In the genomic region with DNA sequence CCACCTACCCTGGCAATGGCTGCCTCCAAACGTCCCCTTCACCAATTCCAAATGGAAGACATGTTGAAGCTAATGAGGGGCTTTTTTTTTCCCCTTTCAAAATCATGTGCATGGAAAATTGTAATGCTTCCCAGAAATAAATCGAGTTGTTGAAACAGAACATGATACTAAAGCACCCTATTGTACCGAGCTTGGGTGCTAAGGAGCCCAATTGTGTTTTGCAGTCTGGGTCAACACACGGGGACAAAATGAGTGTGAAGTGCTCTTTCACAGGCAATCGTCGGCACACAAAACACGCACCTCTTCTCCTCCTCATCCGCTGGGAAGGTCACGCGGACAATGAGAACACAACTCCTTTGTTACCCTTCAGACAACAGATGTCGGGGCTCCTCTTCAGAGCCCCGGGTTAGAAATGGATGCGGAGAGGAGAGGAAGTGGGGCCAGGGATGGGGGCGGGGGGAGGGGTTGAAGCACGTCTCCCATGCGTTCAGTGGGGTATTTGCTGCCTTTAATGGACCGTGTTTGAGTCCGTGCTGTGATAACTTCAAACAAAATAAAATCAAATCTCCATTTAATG, we compare ENCODE assay signal across 14 mouse cellular contexts. TPM values are rescaled to one million over a fixed set of nuclear protein-coding genes. Genes with fewer than 3 reads are reported as not detected.
DNase-seq lines count a peak whose midpoint lies in the region; ATAC-seq and TF ChIP-seq lines count a peak whose summit lies in the region.
"Had no signal": no experiment of that assay in that cellular context is flagged by ENCODE, and none has a peak within 500 bp of the region (broad histone marks: within the 10 kb centered on the region; RNA-seq: fewer than 3 reads in every experiment).

No protein-coding gene starts in this region.

- no peak overlapping the region for H3K9ac ChIP-seq in ES-Bruce4 (ENCODE audit: low read depth, poor library complexity, severe bottlenecking)
- H3K9ac ChIP-seq in embryonic facial prominence, embryonic 13.5 days: no peak overlapping the region
- no peak overlapping the region for H3K9ac ChIP-seq in hindbrain, embryonic 12.5 days
- H3K9ac ChIP-seq in midbrain, embryonic 15.5 days: no peak overlapping the region
- H3K9ac ChIP-seq: limb, embryonic 12.5 days had no signal

- ATAC-seq in embryonic facial prominence, embryonic 13.5 days (ENCODE audit: insufficient number of reproducible peaks, insufficient read depth, low FRiP score, low TSS enrichment, low read depth): no peak
- peak; percentile 78 for ATAC-seq in hindbrain, embryonic 12.5 days (ENCODE audit: low FRiP score)
- ATAC-seq in midbrain, embryonic 15.5 days (replicated peaks): peak; percentile 48

- no peak for TF ChIP-seq POLR2A in ES-Bruce4 (IDR thresholded peaks at IDR 0.05; ENCODE audit: insufficient read depth, low read length)
- TF ChIP-seq POLR2A in kidney, adult 2 months (IDR thresholded peaks at IDR 0.05; ENCODE audit: low read depth, low read length): no peak

- no peak overlapping the region for H3K27ac ChIP-seq in ES-Bruce4 (ENCODE audit: insufficient read depth, low read length)
- no peak overlapping the region for H3K27ac ChIP-seq in embryonic facial prominence, embryonic 13.5 days
- H3K27ac ChIP-seq in hindbrain, embryonic 12.5 days: no peak overlapping the region
- no peak overlapping the region for H3K27ac ChIP-seq in midbrain, embryonic 15.5 days
- no peak overlapping the region for H3K27ac ChIP-seq in kidney, adult 2 months (ENCODE audit: insufficient read depth, low read depth, low read length)
- H3K27ac ChIP-seq: limb, embryonic 12.5 days had no signal

- no peak overlapping the region for H3K4me3 ChIP-seq in ES-Bruce4 (ENCODE audit: low read depth, low read length)
- no peak overlapping the region for H3K4me3 ChIP-seq in embryonic facial prominence, embryonic 13.5 days
- H3K4me3 ChIP-seq in hindbrain, embryonic 12.5 days: no peak overlapping the region
- no peak overlapping the region for H3K4me3 ChIP-seq in midbrain, embryonic 15.5 days
- no peak overlapping the region for H3K4me3 ChIP-seq in kidney, adult 2 months (ENCODE audit: insufficient read depth, low read depth, low read length)
- H3K4me3 ChIP-seq: limb, embryonic 12.5 days had no signal

- peaks cover 2% of the 10 kb centered on the region for H3K4me1 ChIP-seq in ES-Bruce4 (ENCODE audit: control insufficient read depth, insufficient read depth, low read length)
- no peaks in the 10 kb centered on the region for H3K4me1 ChIP-seq in embryonic facial prominence, embryonic 13.5 days
- 0 out of 2 replicates have a peak, but pooled peaks cover 4% of the 10 kb centered on the region for H3K4me1 ChIP-seq in hindbrain, embryonic 12.5 days
- H3K4me1 ChIP-seq in midbrain, embryonic 15.5 days: 0 out of 2 replicates have a peak, but pooled peaks cover 7% of the 10 kb centered on the region
- no peaks in the 10 kb centered on the region for H3K4me1 ChIP-seq in kidney, adult 2 months (ENCODE audit: control insufficient read depth, insufficient read depth, low read length)
- H3K4me1 ChIP-seq: limb, embryonic 12.5 days had no signal

- H3K4me2 ChIP-seq in embryonic facial prominence, embryonic 13.5 days: peak overlapping the region; percentile 46
- peak overlapping the region; percentile 42 for H3K4me2 ChIP-seq in hindbrain, embryonic 12.5 days (replicated peaks)
- H3K4me2 ChIP-seq in midbrain, embryonic 15.5 days: peak overlapping the region; percentile 43
- H3K4me2 ChIP-seq: limb, embryonic 12.5 days had no signal

- WGBS in embryonic facial prominence, embryonic 13.5 days: 40% methylated on average over 18 of the region's 18 CpGs
- WGBS in hindbrain, embryonic 12.5 days: 22% methylated on average over 18 of the region's 18 CpGs
- 20% methylated on average over 18 of the region's 18 CpGs for WGBS in midbrain, embryonic 15.5 days
- WGBS in kidney, adult 2 months: 51% methylated on average over 18 of the region's 18 CpGs

- no peak for TF ChIP-seq CTCF in ES-Bruce4 (IDR thresholded peaks at IDR 0.05; ENCODE audit: low read depth, low read length)
- no peak for TF ChIP-seq CTCF in kidney, adult 2 months (conservative IDR thresholded peaks at IDR 0.05; ENCODE audit: insufficient read depth, insufficient read length, low read depth, low read length)

- TF ChIP-seq EP300 in ES-Bruce4 (IDR thresholded peaks at IDR 0.05; ENCODE audit: insufficient read depth, low read depth, low read length): 0 out of 2 replicates have a peak, but pooled peaks have one; percentile 58

- no peaks in the 10 kb centered on the region for H3K36me3 ChIP-seq in ES-Bruce4 (ENCODE audit: control insufficient read depth, insufficient read depth, low read length, poor library complexity, severe bottlenecking)
- H3K36me3 ChIP-seq in embryonic facial prominence, embryonic 13.5 days: no peaks in the 10 kb centered on the region
- H3K36me3 ChIP-seq in hindbrain, embryonic 12.5 days: no peaks in the 10 kb centered on the region
- H3K36me3 ChIP-seq in midbrain, embryonic 15.5 days (replicated peaks): no peaks in the 10 kb centered on the region
- H3K36me3 ChIP-seq in kidney, adult 2 months (ENCODE audit: control insufficient read depth, insufficient read depth, low read length): no peaks in the 10 kb centered on the region
- H3K36me3 ChIP-seq: limb, embryonic 12.5 days had no signal

- DNase-seq in kidney, adult 9 months: no peak
- DNase-seq in kidney, adult 2 months: no peak
- no peak for DNase-seq in T-cell, adult 2 months (ENCODE audit: low spot score)
- no peak for DNase-seq in ovary, postnatal 14 days (ENCODE audit: low spot score)
- DNase-seq: cerebellum, postnatal 25 days; kidney, adult 8-10 months; lung, adult 18-20 months; thymus, adult 2 months had no signal

- H3K27me3 ChIP-seq in ES-Bruce4 (ENCODE audit: control insufficient read depth, insufficient read depth, low read length, poor library complexity, severe bottlenecking): no peaks in the 10 kb centered on the region
- no peaks in the 10 kb centered on the region for H3K27me3 ChIP-seq in embryonic facial prominence, embryonic 13.5 days
- peaks cover 41% of the 10 kb centered on the region for H3K27me3 ChIP-seq in hindbrain, embryonic 12.5 days
- H3K27me3 ChIP-seq in midbrain, embryonic 15.5 days (replicated peaks): no peaks in the 10 kb centered on the region
- H3K27me3 ChIP-seq in kidney, adult 2 months (replicated peaks; ENCODE audit: control insufficient read depth, insufficient read depth, low read length): no peaks in the 10 kb centered on the region
- H3K27me3 ChIP-seq: limb, embryonic 12.5 days had no signal

- H3K9me3 ChIP-seq in ES-Bruce4 (replicated peaks; ENCODE audit: control insufficient read depth, insufficient read depth, low read length, poor library complexity, severe bottlenecking): no peaks in the 10 kb centered on the region
- H3K9me3 ChIP-seq in embryonic facial prominence, embryonic 13.5 days: no peaks in the 10 kb centered on the region
- no peaks in the 10 kb centered on the region for H3K9me3 ChIP-seq in hindbrain, embryonic 12.5 days (replicated peaks)
- no peaks in the 10 kb centered on the region for H3K9me3 ChIP-seq in midbrain, embryonic 15.5 days
- H3K9me3 ChIP-seq: limb, embryonic 12.5 days had no signal

RNA-seq across cellular contexts. Expression of a gene that starts 14.8 kb away (rescaled TPM):
- 0.37 TPM in 1 of 2 replicates, not detected in the other for polyA plus RNA-seq in ES-Bruce4 (2011; ENCODE audit: insufficient read depth, insufficient read length, low read depth, missing spikeins)
- polyA plus RNA-seq in embryonic facial prominence, embryonic 13.5 days (2015; fragmentation: Nextera tagmentation; extraction: Ambion mirVana): 0.14 TPM in 1 of 2 replicates, not detected in the other
- polyA plus RNA-seq in hindbrain, embryonic 12.5 days (2016; fragmentation: Nextera tagmentation; extraction: Ambion mirVana): 2.0 and 3.1 TPM in 2 replicates
- polyA plus RNA-seq in midbrain, embryonic 15.5 days (2015; fragmentation: Nextera tagmentation; extraction: Ambion mirVana): 0.97 and 1.1 TPM in 2 replicates
- 0.03 TPM in 1 of 2 replicates, not detected in the other for polyA plus RNA-seq in kidney, adult 2 months (2012; rRNA removed)
- polyA plus RNA-seq: heart, postnatal 0 days; limb, embryonic 12.5 days; thymus, adult 2 months had no signal

RNA-seq across cellular contexts. Expression of a gene that starts 55.3 kb away (rescaled TPM):
- not detected in 2 replicates for polyA plus RNA-seq in ES-Bruce4 (2011; ENCODE audit: insufficient read depth, insufficient read length, low read depth, missing spikeins)
- polyA plus RNA-seq in embryonic facial prominence, embryonic 13.5 days (2015; fragmentation: Nextera tagmentation; extraction: Ambion mirVana): 0.17 and 0.45 TPM in 2 replicates
- 0.18 and 0.30 TPM in 2 replicates for polyA plus RNA-seq in hindbrain, embryonic 12.5 days (2016; fragmentation: Nextera tagmentation; extraction: Ambion mirVana)
- polyA plus RNA-seq in midbrain, embryonic 15.5 days (2015; fragmentation: Nextera tagmentation; extraction: Ambion mirVana): 0.10 and 0.22 TPM in 2 replicates
- polyA plus RNA-seq in kidney, adult 2 months (2012; rRNA removed): 0.05 and 0.11 TPM in 2 replicates
- polyA plus RNA-seq: heart, postnatal 0 days had no signal
